Mouse (Mus musculus) myocyte (in vitro differentiated cells): Measurements from ENCODE around the gene Srrm3.

Experiments used
- CEBPB ChIP-seq: IDR thresholded peaks from 2 replicates; pipeline ENCODE4 v1.6.1; 2011; ENCODE audit warnings: mild to moderate bottlenecking, moderate library complexity; ENCODE audit not compliant: poor library complexity, insufficient read depth, severe bottlenecking
- E2F4 ChIP-seq: IDR thresholded peaks from one replicate; pipeline ENCODE4 v1.6.1; 2011; ENCODE audit warnings: mild to moderate bottlenecking, control low read depth, moderate library complexity; ENCODE audit not compliant: insufficient read depth
- MAX ChIP-seq: IDR thresholded peaks from one replicate; pipeline ENCODE4 v1.6.1; 2011; ENCODE audit warnings: low read depth, mild to moderate bottlenecking, control low read depth
- MYOD1 ChIP-seq, 3 experiments: IDR thresholded peaks; one replicate each; pipeline ENCODE4 v1.6.1; 2011; ENCODE audit warnings: control low read depth in 2 of 3, low read depth in 2 of 3, mild to moderate bottlenecking in 2 of 3, moderate library complexity in 1 of 3; ENCODE audit not compliant: insufficient read length in 2 of 3, control insufficient read depth in 1 of 3
- MYOG ChIP-seq, 3 experiments: IDR thresholded peaks; one replicate each; pipeline ENCODE4 v1.6.1; 2011; ENCODE audit warnings: control low read depth in 2 of 3, low read depth in 2 of 3, mild to moderate bottlenecking in 2 of 3; ENCODE audit not compliant: insufficient read length in 2 of 3, control insufficient read depth in 1 of 3, insufficient read depth in 1 of 3
- POLR2A ChIP-seq: IDR thresholded peaks from one replicate; pipeline ENCODE4 v1.6.1; 2011; ENCODE audit warnings: low read depth, mild to moderate bottlenecking, control low read depth, moderate library complexity; ENCODE audit not compliant: insufficient read length
- POLR2AphosphoS2 ChIP-seq: IDR thresholded peaks from one replicate; pipeline ENCODE4 v1.6.1; 2011; ENCODE audit warnings: low read depth, control low read depth; ENCODE audit not compliant: insufficient read length
- SRF ChIP-seq: IDR thresholded peaks from one replicate; pipeline ENCODE4 v1.6.1; 2011; ENCODE audit warnings: low read depth; ENCODE audit not compliant: control insufficient read depth, insufficient read length
- TCF12 ChIP-seq: IDR thresholded peaks from one replicate; pipeline ENCODE4 v1.6.1; 2011; ENCODE audit warnings: mild to moderate bottlenecking, control low read depth; ENCODE audit not compliant: poor library complexity, insufficient read depth, severe bottlenecking
- TCF3 ChIP-seq: IDR thresholded peaks from one replicate; pipeline ENCODE4 v1.6.1; 2011; ENCODE audit warnings: low read depth, control low read depth; ENCODE audit not compliant: insufficient read length
- USF1 ChIP-seq: IDR thresholded peaks from one replicate; pipeline ENCODE4 v1.6.1; 2011; ENCODE audit warnings: low read depth, mild to moderate bottlenecking, control low read depth, moderate library complexity

- no peak for TF ChIP-seq TCF3
- no peak for TF ChIP-seq MYOD1 (IDR thresholded peaks at IDR 0.05; ENCODE audit: control insufficient read depth in 1 of 3, insufficient read length in 2 of 3, low read depth in 2 of 3)
- TF ChIP-seq POLR2A = no peak
- TF ChIP-seq USF1 = no peak
- TF ChIP-seq MAX = no peak
- no peak for TF ChIP-seq MYOG (IDR thresholded peaks at IDR 0.05; ENCODE audit: control insufficient read depth in 1 of 3, insufficient read depth in 1 of 3, insufficient read length in 2 of 3, low read depth in 2 of 3)
- no peak for TF ChIP-seq POLR2AphosphoS2
- no peak for TF ChIP-seq SRF
- TF ChIP-seq E2F4 = no peak
- TF ChIP-seq TCF12 = no peak
- no peak for TF ChIP-seq CEBPB
Measured at GRCm38 (mm10) chr5:135777796-135778470, 28.8 kb upstream of the Srrm3 start, which contains the start of gene Styxl1.
